Mouse (Mus musculus) hindbrain, embryonic 11.5 days (tissue): Measurements from ENCODE around the gene Fam124b. TPM values are rescaled to one million over a fixed set of nuclear protein-coding genes. Genes with fewer than 3 reads are reported as not detected.

Experiments
- ATAC-seq: fragments of 200-750 bp; cut with Nextera tagmentation; 2 replicates; pipeline ENCODE4 v1.8.0; 2017; ENCODE audit warnings: mild to moderate bottlenecking, moderate TSS enrichment, moderate library complexity; ENCODE audit not compliant: low FRiP score
- DNase-seq: peaks from one replicate; pipeline ENCODE4 v3.0.0-alpha.2; 2015; ENCODE audit warnings: low spot score
- H3K27ac ChIP-seq: fragments of 300-500 bp; sonication (generic); 2 replicates; pipeline ENCODE4 v1.5.1; 2014; ENCODE audit warnings: mild to moderate bottlenecking, low read depth, low read length
- H3K27me3 ChIP-seq: fragments of 300-500 bp; sonication (generic); 2 replicates; pipeline ENCODE4 v1.6.1; 2014; ENCODE audit warnings: mild to moderate bottlenecking, low read length, moderate library complexity, mixed read lengths; ENCODE audit not compliant: control insufficient read depth, insufficient read depth
- H3K36me3 ChIP-seq: fragments of 300-500 bp; sonication (generic); 2 replicates; pipeline ENCODE4 v1.6.1; 2014; ENCODE audit warnings: mild to moderate bottlenecking, low read length, moderate library complexity, mixed read lengths; ENCODE audit not compliant: control insufficient read depth, insufficient read depth
- H3K4me1 ChIP-seq: fragments of 300-500 bp; sonication (generic); replicated peaks from 2 replicates; pipeline ENCODE4 v1.6.1; 2014; ENCODE audit warnings: low read length, mixed read lengths; ENCODE audit not compliant: control insufficient read depth, insufficient read depth
- H3K4me2 ChIP-seq: fragments of 300-500 bp; sonication (generic); replicated peaks from 2 replicates; pipeline ENCODE4 v1.6.1; 2014; ENCODE audit warnings: mild to moderate bottlenecking, low read depth, low read length
- H3K4me3 ChIP-seq: fragments of 300-500 bp; sonication (generic); 2 replicates; pipeline ENCODE4 v1.5.1; 2014; ENCODE audit warnings: low read depth, low read length
- H3K9ac ChIP-seq: fragments of 300-500 bp; sonication (generic); 2 replicates; pipeline ENCODE4 v1.6.1; 2014; ENCODE audit warnings: low read depth, low read length
- H3K9me3 ChIP-seq: fragments of 300-500 bp; sonication (generic); 2 replicates; pipeline ENCODE4 v1.6.1; 2016; ENCODE audit warnings: low read length; ENCODE audit not compliant: control insufficient read depth
- WGBS: fragments of 180-500 bp; shearing (Covaris S2); extraction: QIAGEN DNeasy Blood & Tissue Kit; methylation state at CpG from one replicate; pipeline ENCODE4 v1.1.7; 2014; 5-methylcytosine and 5-hydroxymethylcytosine counted together
- polyA plus RNA-seq: library from polyadenylated mRNA; unstranded; fragments of >200 nt; fragmentation: Nextera tagmentation; extraction: Ambion mirVana; gene quantifications from 2 replicates; pipeline ENCODE4 v1.2.1, GENCODE M21; 2014

Gene Fam124b
- polyA plus RNA-seq = 0.40 and 0.46 TPM in 2 replicates

DNA sequence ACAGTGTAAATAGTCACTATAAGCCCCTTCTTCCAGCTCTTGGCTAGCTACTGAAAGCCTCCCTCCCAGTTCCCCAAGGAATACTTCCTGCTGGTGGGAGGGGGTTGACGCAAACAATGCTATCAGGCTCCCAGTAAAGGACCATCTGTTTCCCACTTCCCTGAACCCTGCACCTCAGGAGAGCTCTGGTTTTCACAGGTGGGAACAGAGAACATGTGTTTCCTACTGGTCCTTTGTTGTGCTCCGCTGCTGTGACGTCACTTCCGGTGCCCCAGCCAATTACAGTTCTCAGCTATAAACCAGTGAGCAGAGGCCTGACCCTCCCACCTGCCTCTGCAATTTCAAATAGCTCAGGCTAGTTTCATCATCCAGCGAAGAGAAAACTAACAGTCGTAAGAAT is at the start of gene Fam124b:
Gene Fam124b (minus strand): TSS at position 206 of the 400 bp plus-strand sequence.
- ATAC-seq (peak; percentile 40; the same call in 1 of the 2 replicates), DNase-seq (no peak)
- Histone ChIP-seq H3K9ac (no peak within 1 kb of the TSS), H3K36me3 (no peaks in the 10 kb centered on the region), H3K4me1 (no peaks in the 10 kb centered on the region), H3K4me3 (no peak within 1 kb of the TSS), H3K27me3 (no peaks in the 10 kb centered on the region), H3K27ac (no peak within 1 kb of the TSS), H3K4me2 (no peak within 1 kb of the TSS), H3K9me3 (no peaks in the 10 kb centered on the region)
- 75% methylated on average over 6 of the region's 6 CpGs for WGBS

GRCm38 (mm10) chr1:80260443-80260842 is 42.2 kb upstream of the Fam124b start:
- H3K4me1 ChIP-seq = no peaks in the 10 kb centered on the region
- no peak for DNase-seq
- ATAC-seq = no peak
- H3K9ac ChIP-seq = no peak overlapping the region
- no peaks in the 10 kb centered on the region for H3K9me3 ChIP-seq
- H3K36me3 ChIP-seq = no peaks in the 10 kb centered on the region
- 79% methylated on average over 1 of the region's 1 CpGs for WGBS
- no peak overlapping the region for H3K27ac ChIP-seq
- no peak overlapping the region for H3K4me3 ChIP-seq
- no peak overlapping the region for H3K4me2 ChIP-seq
- no peaks in the 10 kb centered on the region for H3K27me3 ChIP-seq

GRCm38 (mm10) chr1:80258632-80259031 is 40.4 kb upstream of the Fam124b start:
- Histone ChIP-seq H3K36me3 (no peaks in the 10 kb centered on the region), H3K9me3 (no peaks in the 10 kb centered on the region), H3K9ac (no peak overlapping the region), H3K27ac (no peak overlapping the region), H3K27me3 (no peaks in the 10 kb centered on the region), H3K4me2 (no peak overlapping the region), H3K4me3 (no peak overlapping the region), H3K4me1 (no peaks in the 10 kb centered on the region)
- WGBS = 72% methylated on average over 4 of the region's 4 CpGs
- ATAC-seq = peak; percentile 39; the same call in 1 of the 2 replicates
- no peak for DNase-seq

DNA sequence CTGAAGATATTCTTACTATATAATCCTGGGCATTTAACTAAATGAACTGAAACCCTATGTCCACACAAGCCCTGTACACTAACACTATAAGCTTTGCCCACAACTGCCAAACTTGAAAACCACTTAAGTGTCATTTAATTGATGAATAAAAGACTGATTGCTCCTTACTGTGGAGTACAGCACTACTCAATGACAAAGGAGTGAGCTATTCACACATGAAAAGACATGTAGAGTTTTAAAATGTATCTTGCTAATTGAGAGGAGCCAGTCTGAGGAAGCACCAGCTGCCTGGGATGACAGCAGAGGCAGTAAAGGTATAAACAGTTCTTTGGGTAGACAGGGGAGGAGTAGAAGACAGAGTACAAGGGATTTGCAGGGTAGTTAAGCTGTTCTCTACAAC is 35.0 kb upstream of the Fam124b start:
- Histone ChIP-seq H3K4me2 (no peak overlapping the region), H3K9ac (no peak overlapping the region), H3K27me3 (no peaks in the 10 kb centered on the region), H3K27ac (no peak overlapping the region), H3K36me3 (no peaks in the 10 kb centered on the region), H3K4me1 (no peaks in the 10 kb centered on the region), H3K9me3 (no peaks in the 10 kb centered on the region), H3K4me3 (no peak overlapping the region)
- DNase-seq (no peak), ATAC-seq (no peak)

DNA sequence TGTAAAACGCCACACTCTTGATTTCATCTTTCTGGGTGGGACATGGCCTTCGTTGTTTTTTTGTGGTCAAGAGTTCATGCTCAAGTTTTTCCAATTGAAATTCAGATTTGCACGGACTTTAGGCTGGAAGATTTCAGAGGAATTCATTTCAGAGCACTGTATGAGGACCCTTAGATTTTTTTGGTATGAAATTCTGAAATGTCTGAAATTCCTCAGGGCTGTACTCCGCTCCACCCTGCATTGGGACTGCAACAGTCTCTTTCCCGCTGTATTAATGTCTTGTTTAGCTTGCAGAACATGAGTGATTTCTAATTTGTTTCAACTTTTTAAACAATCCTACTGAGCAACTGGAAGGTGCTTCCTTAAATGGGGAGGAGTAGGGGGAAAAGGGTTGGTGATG is 32.0 kb upstream of the Fam124b start:
- ATAC-seq (no peak), DNase-seq (no peak)
- WGBS = 90% methylated on average over 5 of the region's 5 CpGs
- Histone ChIP-seq H3K9ac (no peak overlapping the region), H3K4me2 (no peak overlapping the region), H3K9me3 (no peaks in the 10 kb centered on the region), H3K4me3 (no peak overlapping the region), H3K27ac (no peak overlapping the region), H3K36me3 (no peaks in the 10 kb centered on the region), H3K4me1 (no peaks in the 10 kb centered on the region), H3K27me3 (no peaks in the 10 kb centered on the region)

- Histone ChIP-seq H3K9ac (no peak overlapping the region), H3K27me3 (no peaks in the 10 kb centered on the region), H3K9me3 (no peaks in the 10 kb centered on the region), H3K4me1 (no peaks in the 10 kb centered on the region), H3K4me3 (no peak overlapping the region), H3K36me3 (no peaks in the 10 kb centered on the region), H3K4me2 (no peak overlapping the region), H3K27ac (no peak overlapping the region)
- DNase-seq (no peak), ATAC-seq (no peak)
Measured at GRCm38 (mm10) chr1:80247131-80247530, 28.9 kb upstream of the Fam124b start.

- no peak overlapping the region for H3K9ac ChIP-seq
- no peak overlapping the region for H3K4me2 ChIP-seq
- ATAC-seq (no peak), DNase-seq (no peak)
- no peak overlapping the region for H3K4me3 ChIP-seq
- H3K36me3 ChIP-seq = no peaks in the 10 kb centered on the region
- no peak overlapping the region for H3K27ac ChIP-seq
- H3K4me1 ChIP-seq = no peaks in the 10 kb centered on the region
- H3K9me3 ChIP-seq = no peaks in the 10 kb centered on the region
- H3K27me3 ChIP-seq = no peaks in the 10 kb centered on the region
- 69% methylated on average over 3 of the region's 3 CpGs for WGBS
Measured at GRCm38 (mm10) chr1:80244123-80244522, 25.9 kb upstream of the Fam124b start.

GRCm38 (mm10) chr1:80241579-80241978 is 23.3 kb upstream of the Fam124b start:
- Histone ChIP-seq H3K27me3 (no peaks in the 10 kb centered on the region), H3K4me3 (no peak overlapping the region), H3K27ac (no peak overlapping the region), H3K9ac (no peak overlapping the region), H3K9me3 (no peaks in the 10 kb centered on the region), H3K36me3 (no peaks in the 10 kb centered on the region), H3K4me2 (no peak overlapping the region), H3K4me1 (no peaks in the 10 kb centered on the region)
- 95% methylated on average over 6 of the region's 6 CpGs for WGBS
- ATAC-seq (no peak), DNase-seq (no peak)

DNA sequence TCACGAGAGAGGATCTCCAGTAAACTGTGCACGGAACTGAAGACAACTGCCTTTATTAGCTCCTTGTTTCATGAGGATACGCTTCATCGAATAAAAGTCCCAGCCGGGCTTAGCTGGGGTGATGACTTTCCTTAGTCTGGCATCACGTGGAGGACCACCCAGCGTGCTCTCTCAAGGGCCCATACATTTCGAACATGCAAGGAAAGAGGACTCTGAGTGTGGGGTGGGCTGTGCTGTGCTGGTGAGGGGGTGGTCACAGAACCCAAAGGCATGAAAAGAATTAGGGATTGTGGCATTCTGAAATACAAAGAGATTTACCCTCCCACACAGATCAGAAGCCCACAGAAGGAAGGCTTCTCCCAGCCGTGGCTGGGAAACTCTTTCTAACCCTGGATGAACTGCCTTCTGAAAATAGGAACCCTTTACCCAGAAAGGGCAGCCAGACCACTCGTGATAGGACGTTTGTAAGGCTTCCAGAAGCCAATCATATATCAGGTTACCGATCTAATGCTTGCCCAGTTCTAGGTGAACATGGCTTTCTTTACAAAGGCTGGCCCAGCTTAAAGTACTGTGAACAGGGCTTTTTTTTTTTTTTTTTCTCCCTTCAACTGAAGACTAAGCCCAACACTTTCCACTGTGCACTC is 21.9 kb upstream of the Fam124b start:
- DNase-seq (peak; percentile 43), ATAC-seq (peak; percentile 58)
- Histone ChIP-seq H3K4me2 (no peak overlapping the region), H3K27ac (no peak overlapping the region), H3K9ac (no peak overlapping the region), H3K36me3 (no peaks in the 10 kb centered on the region), H3K9me3 (no peaks in the 10 kb centered on the region), H3K27me3 (no peaks in the 10 kb centered on the region), H3K4me1 (no peaks in the 10 kb centered on the region), H3K4me3 (no peak overlapping the region)
- WGBS = 28% methylated on average over 12 of the region's 12 CpGs
